Mouse (Mus musculus): ENCODE data around the gene Gsdma.

DNA sequence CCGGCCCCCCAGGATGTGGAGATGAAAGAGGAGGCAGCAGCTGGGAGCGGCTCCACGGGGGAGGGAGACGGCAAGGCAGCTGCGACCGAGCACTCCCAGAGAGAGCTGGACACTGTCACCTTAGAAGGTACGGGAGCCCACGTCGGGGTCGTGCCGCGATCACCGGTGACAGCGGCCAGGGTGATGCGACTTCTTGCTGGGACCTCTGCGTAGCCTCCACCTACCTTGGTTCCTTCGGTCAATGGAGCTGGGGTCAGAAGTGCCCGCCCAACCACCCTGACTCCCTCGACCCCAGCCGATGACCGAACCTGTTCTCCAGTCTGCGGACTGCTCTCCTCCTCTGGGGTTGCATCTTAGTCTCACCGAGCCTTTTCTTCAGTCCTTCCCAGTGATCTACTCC lies 18.7 kb downstream of the Gsdma start:
- TF ChIP-seq CTCF (IDR thresholded peaks at IDR 0.05; ENCODE audit: low read depth) (no peak), EP300 (IDR thresholded peaks at IDR 0.05; ENCODE audit: low read depth) (no peak)

Data from liver, postnatal 0 days (tissue).